Mouse (Mus musculus): Measurements from ENCODE around the gene Gm27021. TPM values are rescaled to one million over a fixed set of nuclear protein-coding genes. Genes with fewer than 3 reads are reported as not detected.

The Gm27021 gene
- total and polyA plus RNA-seq, 3 experiments, result not detected

DNA sequence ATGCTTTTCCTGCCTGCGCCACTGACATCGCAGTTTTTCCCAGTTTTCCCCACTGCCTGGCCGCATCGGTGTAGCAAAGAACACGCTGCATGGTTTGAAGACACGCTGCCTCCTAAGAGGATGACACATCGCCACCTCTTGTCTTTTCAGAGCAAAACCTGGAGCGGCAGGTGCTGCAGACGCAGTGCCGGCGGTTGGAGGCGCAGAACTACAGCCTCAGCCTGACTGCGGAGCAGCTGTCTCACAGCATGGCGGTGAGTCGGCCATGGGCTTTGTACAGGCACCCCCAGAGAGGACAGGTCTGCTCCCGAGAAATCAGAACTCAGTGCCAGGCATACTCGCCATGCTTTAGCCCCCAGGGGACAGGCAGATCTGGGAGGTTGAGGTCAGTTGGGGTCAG, 90.1 kb downstream of the Gm27021 start:
- H3K4me1 ChIP-seq (ENCODE audit: control insufficient read depth, insufficient read depth, low read length), result no peaks in the 10 kb centered on the region
- H3K27ac ChIP-seq, result no peak overlapping the region
- no peak overlapping the region for H3K4me3 ChIP-seq
- intact Hi-C loops (cut with DNase I), result no loop called here
- TF ChIP-seq EP300 (IDR thresholded peaks at IDR 0.05; ENCODE audit: insufficient read depth, low read depth, low read length) (no peak), POLR2A (IDR thresholded peaks at IDR 0.05; ENCODE audit: insufficient read depth, low read depth, low read length) (no peak), CTCF (IDR thresholded peaks at IDR 0.05) (no peak)
- WGBS, result 97% methylated on average over 17 of the region's 17 CpGs
- no peaks in the 10 kb centered on the region for H3K79me2 ChIP-seq (replicated peaks; ENCODE audit: control insufficient read depth, insufficient read depth, low read length)
- no peak overlapping the region for H3K9ac ChIP-seq (ENCODE audit: low read depth, low read length)
- H3K27me3 ChIP-seq (ENCODE audit: control insufficient read depth, insufficient read depth, low read length), result no peaks in the 10 kb centered on the region
- H3K36me3 ChIP-seq (ENCODE audit: control insufficient read depth, insufficient read depth, low read length), result no peaks in the 10 kb centered on the region
- DNase-seq, result no peak

- 72% methylated on average over 9 of the region's 9 CpGs for WGBS
- TF ChIP-seq POLR2A (IDR thresholded peaks at IDR 0.05; ENCODE audit: insufficient read depth, low read depth, low read length) (no peak), CTCF (IDR thresholded peaks at IDR 0.05) (no peak), EP300 (IDR thresholded peaks at IDR 0.05; ENCODE audit: insufficient read depth, low read depth, low read length) (no peak)
- Histone ChIP-seq H3K9ac (ENCODE audit: low read depth, low read length) (no peak overlapping the region), H3K4me1 (ENCODE audit: control insufficient read depth, insufficient read depth, low read length) (no peaks in the 10 kb centered on the region), H3K79me2 (replicated peaks; ENCODE audit: control insufficient read depth, insufficient read depth, low read length) (no peaks in the 10 kb centered on the region), H3K27ac (no peak overlapping the region), H3K36me3 (ENCODE audit: control insufficient read depth, insufficient read depth, low read length) (no peaks in the 10 kb centered on the region), H3K4me3 (no peak overlapping the region), H3K27me3 (ENCODE audit: control insufficient read depth, insufficient read depth, low read length) (no peaks in the 10 kb centered on the region)
- intact Hi-C loops (cut with DNase I), result no loop called here
- DNase-seq, result no peak
Measured at GRCm38 (mm10) chr8:120575801-120576200, 92.1 kb downstream of the Gm27021 start.

GRCm38 (mm10) chr8:120574941-120575340, 92.9 kb downstream of the Gm27021 start:
- Histone ChIP-seq H3K79me2 (replicated peaks; ENCODE audit: control insufficient read depth, insufficient read depth, low read length) (no peaks in the 10 kb centered on the region), H3K27ac (no peak overlapping the region), H3K4me3 (no peak overlapping the region), H3K4me1 (ENCODE audit: control insufficient read depth, insufficient read depth, low read length) (no peaks in the 10 kb centered on the region), H3K27me3 (ENCODE audit: control insufficient read depth, insufficient read depth, low read length) (no peaks in the 10 kb centered on the region), H3K36me3 (ENCODE audit: control insufficient read depth, insufficient read depth, low read length) (no peaks in the 10 kb centered on the region), H3K9ac (ENCODE audit: low read depth, low read length) (no peak overlapping the region)
- DNase-seq, result no peak
- intact Hi-C loops (cut with DNase I), result no loop called here
- WGBS, result 76% methylated on average over 19 of the region's 19 CpGs
- no peak for TF ChIP-seq CTCF (IDR thresholded peaks at IDR 0.05)
- TF ChIP-seq EP300 (IDR thresholded peaks at IDR 0.05; ENCODE audit: insufficient read depth, low read depth, low read length), result no peak
- TF ChIP-seq POLR2A (IDR thresholded peaks at IDR 0.05; ENCODE audit: insufficient read depth, low read depth, low read length), result no peak

GRCm38 (mm10) chr8:120573866-120574265, 94.0 kb downstream of the Gm27021 start:
- no peak overlapping the region for H3K4me3 ChIP-seq
- H3K36me3 ChIP-seq (ENCODE audit: control insufficient read depth, insufficient read depth, low read length), result no peaks in the 10 kb centered on the region
- no peaks in the 10 kb centered on the region for H3K27me3 ChIP-seq (ENCODE audit: control insufficient read depth, insufficient read depth, low read length)
- TF ChIP-seq EP300 (IDR thresholded peaks at IDR 0.05; ENCODE audit: insufficient read depth, low read depth, low read length) (no peak), POLR2A (IDR thresholded peaks at IDR 0.05; ENCODE audit: insufficient read depth, low read depth, low read length) (no peak), CTCF (IDR thresholded peaks at IDR 0.05) (no peak)
- intact Hi-C loops (cut with DNase I), result no loop called here
- no peaks in the 10 kb centered on the region for H3K79me2 ChIP-seq (replicated peaks; ENCODE audit: control insufficient read depth, insufficient read depth, low read length)
- no peak overlapping the region for H3K27ac ChIP-seq
- no peak for DNase-seq
- 93% methylated on average over 11 of the region's 11 CpGs for WGBS
- no peak overlapping the region for H3K9ac ChIP-seq (ENCODE audit: low read depth, low read length)
- no peaks in the 10 kb centered on the region for H3K4me1 ChIP-seq (ENCODE audit: control insufficient read depth, insufficient read depth, low read length)

- H3K4me3 ChIP-seq, result no peak overlapping the region
- H3K79me2 ChIP-seq (replicated peaks; ENCODE audit: control insufficient read depth, insufficient read depth, low read length), result no peaks in the 10 kb centered on the region
- intact Hi-C loops (cut with DNase I), result no loop called here
- no peaks in the 10 kb centered on the region for H3K4me1 ChIP-seq (ENCODE audit: control insufficient read depth, insufficient read depth, low read length)
- TF ChIP-seq CTCF (IDR thresholded peaks at IDR 0.05), result no peak
- TF ChIP-seq POLR2A (IDR thresholded peaks at IDR 0.05; ENCODE audit: insufficient read depth, low read depth, low read length), result no peak
- TF ChIP-seq EP300 (IDR thresholded peaks at IDR 0.05; ENCODE audit: insufficient read depth, low read depth, low read length), result no peak
- no peak overlapping the region for H3K27ac ChIP-seq
- no peak overlapping the region for H3K9ac ChIP-seq (ENCODE audit: low read depth, low read length)
- no peaks in the 10 kb centered on the region for H3K27me3 ChIP-seq (ENCODE audit: control insufficient read depth, insufficient read depth, low read length)
- H3K36me3 ChIP-seq (ENCODE audit: control insufficient read depth, insufficient read depth, low read length), result no peaks in the 10 kb centered on the region
- peak in 1 of 2 experiments; percentile 66 for DNase-seq
- WGBS, result 82% methylated on average over 21 of the region's 21 CpGs
Measured at GRCm38 (mm10) chr8:120572534-120572933, 95.3 kb downstream of the Gm27021 start.

DNA sequence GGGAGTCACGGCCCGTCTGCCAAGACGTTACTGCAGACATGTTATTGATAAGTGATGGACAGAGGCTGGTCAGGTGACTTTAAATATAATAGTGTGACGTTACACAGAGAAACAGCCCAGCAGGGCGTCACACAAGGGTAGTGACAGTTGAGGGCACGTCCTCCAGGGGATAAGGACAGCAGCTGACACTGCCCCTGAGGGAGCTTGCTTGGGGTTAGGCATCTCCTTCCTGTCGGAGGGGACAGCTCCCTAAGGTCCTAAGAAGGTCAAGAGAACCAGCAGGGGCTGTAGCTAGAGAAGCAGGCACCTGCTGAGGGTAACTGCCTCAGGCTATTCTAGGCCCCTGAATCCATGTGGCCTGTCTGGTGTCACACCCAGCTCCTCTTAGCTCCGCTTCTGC, 96.3 kb downstream of the Gm27021 start:
- WGBS, result 89% methylated on average over 8 of the region's 8 CpGs
- H3K4me3 ChIP-seq, result no peak overlapping the region
- H3K9ac ChIP-seq (ENCODE audit: low read depth, low read length), result no peak overlapping the region
- TF ChIP-seq EP300 (IDR thresholded peaks at IDR 0.05; ENCODE audit: insufficient read depth, low read depth, low read length) (no peak), POLR2A (IDR thresholded peaks at IDR 0.05; ENCODE audit: insufficient read depth, low read depth, low read length) (no peak), CTCF (IDR thresholded peaks at IDR 0.05) (no peak)
- no peak for DNase-seq
- H3K4me1 ChIP-seq (ENCODE audit: control insufficient read depth, insufficient read depth, low read length), result no peaks in the 10 kb centered on the region
- intact Hi-C loops (cut with DNase I), result no loop called here
- no peaks in the 10 kb centered on the region for H3K27me3 ChIP-seq (ENCODE audit: control insufficient read depth, insufficient read depth, low read length)
- no peaks in the 10 kb centered on the region for H3K36me3 ChIP-seq (ENCODE audit: control insufficient read depth, insufficient read depth, low read length)
- H3K27ac ChIP-seq, result no peak overlapping the region
- H3K79me2 ChIP-seq (replicated peaks; ENCODE audit: control insufficient read depth, insufficient read depth, low read length), result no peaks in the 10 kb centered on the region

Measured in heart, adult 2 months (tissue).